Mouse (Mus musculus): ENCODE measurements around the gene Rps24. TPM values are rescaled to one million over a fixed set of nuclear protein-coding genes. Genes with fewer than 3 reads are reported as not detected.

Rps24 gene
- polyA plus RNA-seq, 1 experiment from 2014 or later: 1,624 TPM

DNA sequence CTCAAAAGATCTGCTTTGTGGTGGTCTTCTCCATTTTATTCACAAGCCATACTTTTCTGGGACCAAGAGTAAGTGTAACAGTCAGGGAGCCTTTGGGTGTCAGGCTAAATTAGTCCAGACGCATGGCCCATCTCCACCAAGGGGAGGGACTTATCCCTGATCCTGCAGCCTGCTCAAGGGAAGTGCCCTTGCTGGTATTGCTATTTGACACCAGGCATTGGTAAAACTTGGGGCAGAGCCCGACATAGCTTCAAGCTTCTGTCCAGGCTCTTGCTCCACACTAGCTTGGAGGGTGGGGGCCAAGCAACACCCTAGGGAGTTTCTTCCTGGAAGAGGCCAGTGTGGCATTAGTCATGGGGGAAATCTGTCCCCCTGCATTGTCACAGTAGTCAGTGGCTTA is 23.8 kb downstream of the Rps24 start:
- ChIA-PET POLR2A (no interaction called here), CTCF (interaction anchor here (1.4 kb wide), 1 partner anchor 10 kb away, joined by 3 read pairs; no protein-coding TSS in a partner anchor)
- in situ Hi-C loops (cut with MboI; ENCODE audit: low pct_unique_long_range_greater_than_20kb): no loop called here
- TF ChIP-seq CTCF (IDR thresholded peaks at IDR 0.05): no peak
- H3K27me3 ChIP-seq: peaks cover 6% of the 10 kb centered on the region
- ATAC-seq (no peak), DNase-seq (ENCODE audit: low read depth, low spot score) (no peak)

DNA sequence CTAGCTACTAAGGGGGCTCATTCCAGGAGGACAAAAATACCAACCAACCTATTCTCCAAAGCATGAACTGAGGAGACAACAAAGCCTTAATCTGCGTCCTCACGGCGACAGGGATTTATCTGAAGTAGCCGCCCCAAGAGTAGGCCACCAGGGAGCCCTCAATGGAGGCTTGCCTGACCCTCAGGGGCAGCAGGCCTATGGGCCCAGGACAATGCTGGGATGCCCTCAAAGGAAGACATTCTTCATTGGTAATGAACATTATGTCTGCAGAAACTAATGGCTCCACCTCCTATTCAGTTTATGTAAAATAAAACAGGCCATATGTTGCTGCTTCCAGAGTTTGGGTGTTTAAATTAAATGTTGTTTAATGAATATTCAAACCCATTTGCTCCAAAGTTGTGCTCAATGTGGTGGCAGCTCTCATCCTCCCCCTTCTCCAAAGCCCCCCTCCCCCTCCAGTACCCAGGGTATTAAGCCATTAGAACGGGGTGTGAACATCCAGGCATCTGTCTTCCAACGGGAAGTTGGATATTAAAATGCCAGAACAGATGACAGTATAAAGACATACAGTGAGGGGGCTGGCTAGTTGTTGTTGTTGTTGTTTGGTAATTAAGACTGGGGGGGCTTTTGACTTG is 25.7 kb downstream of the Rps24 start:
- in situ Hi-C loops (cut with MboI; ENCODE audit: low pct_unique_long_range_greater_than_20kb): no loop called here
- TF ChIP-seq CTCF (IDR thresholded peaks at IDR 0.05): no peak
- ATAC-seq (no peak), DNase-seq (ENCODE audit: low read depth, low spot score) (no peak)
- ChIA-PET CTCF (no interaction called here), POLR2A (no interaction called here)
- peaks cover 17% of the 10 kb centered on the region for H3K27me3 ChIP-seq

DNA sequence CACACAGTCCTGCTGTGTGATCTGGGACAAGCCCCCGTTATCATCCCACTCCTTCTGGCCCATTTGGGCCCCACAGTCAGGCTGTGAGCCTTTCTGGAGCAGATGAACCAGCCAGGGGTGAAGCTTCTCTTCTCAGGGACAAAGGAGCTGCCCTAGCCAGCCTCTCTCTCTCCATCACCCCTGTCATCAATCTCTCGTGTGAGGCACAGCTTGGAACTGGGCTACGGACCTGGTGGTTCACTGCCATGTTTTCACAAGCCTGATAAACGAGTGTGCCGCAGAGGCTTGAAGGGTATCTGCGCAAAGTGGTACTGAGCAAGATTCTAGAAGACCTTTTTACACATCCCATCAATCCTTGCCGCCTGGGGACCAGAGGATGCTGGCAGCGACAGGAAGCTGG is 34.7 kb downstream of the Rps24 start:
- H3K27me3 ChIP-seq: peaks cover 42% of the 10 kb centered on the region
- DNase-seq (ENCODE audit: low read depth, low spot score) (no peak), ATAC-seq (no peak)
- ChIA-PET CTCF (no interaction called here), POLR2A (interaction anchor here (0.9 kb wide), 1 partner anchor 22 kb away, joined by 3 read pairs; no protein-coding TSS in a partner anchor)
- in situ Hi-C loops (cut with MboI; ENCODE audit: low pct_unique_long_range_greater_than_20kb): no loop called here
- TF ChIP-seq CTCF (IDR thresholded peaks at IDR 0.05): no peak

DNA sequence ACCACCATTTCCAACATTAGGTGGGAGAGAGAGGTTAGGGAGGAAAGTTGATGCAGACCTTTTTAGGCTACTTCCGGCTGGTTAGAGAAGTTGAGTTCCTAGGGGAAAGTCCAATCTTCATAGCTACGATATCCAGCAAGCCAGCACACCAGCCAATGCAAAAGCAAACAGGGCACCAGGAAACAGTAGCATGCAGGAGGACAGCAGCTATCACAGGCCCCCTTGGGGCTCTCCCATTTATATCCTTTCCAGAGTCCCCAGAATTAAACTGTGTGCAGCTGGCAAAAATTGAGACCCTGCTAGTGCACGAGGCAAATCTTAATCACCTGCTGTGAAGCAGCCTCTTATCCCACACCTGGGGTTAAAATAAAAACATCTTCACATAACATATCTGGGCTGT is 38.2 kb downstream of the Rps24 start:
- no peak for DNase-seq (ENCODE audit: low read depth, low spot score)
- POLR2A ChIA-PET: no interaction called here
- peaks cover 34% of the 10 kb centered on the region for H3K27me3 ChIP-seq
- no peak for ATAC-seq
- no peak for TF ChIP-seq CTCF (IDR thresholded peaks at IDR 0.05)
- CTCF ChIA-PET: no interaction called here
- in situ Hi-C loops (cut with MboI; ENCODE audit: low pct_unique_long_range_greater_than_20kb): no loop called here

DNA sequence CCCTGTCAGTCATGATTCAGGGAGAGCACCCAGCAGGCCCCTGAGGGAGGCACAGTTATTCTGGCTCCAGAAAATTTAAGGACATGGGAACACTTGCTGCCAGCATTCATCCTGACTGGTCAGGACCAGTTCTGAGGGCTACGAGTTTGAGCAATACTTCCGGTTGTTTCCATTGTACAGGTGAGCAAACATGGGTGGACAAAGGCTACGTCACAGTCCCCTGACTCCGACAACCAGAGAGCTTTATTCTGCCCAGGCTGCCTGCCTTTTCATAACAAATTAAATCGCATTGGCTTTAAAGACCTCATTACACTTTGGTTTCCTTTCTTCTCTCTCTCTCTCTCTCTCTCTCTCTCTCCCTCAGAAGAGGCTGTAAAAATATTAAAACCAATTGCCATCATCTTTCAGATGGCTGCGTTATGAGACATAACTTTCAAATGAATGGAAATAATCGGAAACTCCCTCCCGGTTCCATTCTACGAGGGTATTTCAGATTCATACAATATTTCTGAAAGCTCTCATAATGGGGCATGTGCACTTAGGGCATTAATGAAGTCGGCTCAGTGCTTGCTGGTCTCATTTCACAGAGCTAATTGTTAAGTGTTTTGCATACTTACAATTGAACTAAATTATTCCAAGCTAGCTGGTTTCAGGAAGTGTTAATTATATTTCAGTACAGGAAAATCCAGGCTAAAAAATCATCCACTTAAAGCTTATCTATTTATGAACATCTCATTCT is 38.9 kb downstream of the Rps24 start:
- ATAC-seq (no peak), DNase-seq (ENCODE audit: low read depth, low spot score) (no peak)
- in situ Hi-C loops (cut with MboI; ENCODE audit: low pct_unique_long_range_greater_than_20kb): no loop called here
- POLR2A ChIA-PET: no interaction called here
- TF ChIP-seq CTCF (IDR thresholded peaks at IDR 0.05): no peak
- CTCF ChIA-PET: no interaction called here
- peaks cover 34% of the 10 kb centered on the region for H3K27me3 ChIP-seq

DNA sequence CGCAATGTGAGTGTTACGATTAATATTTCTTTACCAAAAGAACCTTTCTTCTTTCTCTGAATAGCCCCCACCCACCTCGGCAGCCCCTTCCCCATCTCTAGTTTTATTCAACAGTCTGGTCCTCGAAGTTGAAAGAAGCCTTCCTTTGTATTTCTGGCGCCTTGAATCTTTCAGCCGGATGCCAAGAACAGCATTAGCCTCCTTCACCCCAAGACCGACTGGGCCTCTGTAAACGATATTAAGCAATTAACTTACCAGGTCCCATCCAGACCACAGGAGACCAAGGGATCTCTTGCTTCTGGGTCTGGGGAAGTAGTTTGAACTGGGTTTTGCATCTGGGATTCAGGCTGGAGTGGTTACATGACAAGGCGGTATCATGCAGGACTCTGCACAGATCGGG is 39.5 kb downstream of the Rps24 start:
- POLR2A ChIA-PET: no interaction called here
- peaks cover 31% of the 10 kb centered on the region for H3K27me3 ChIP-seq
- TF ChIP-seq CTCF (IDR thresholded peaks at IDR 0.05): no peak
- ATAC-seq (no peak), DNase-seq (ENCODE audit: low read depth, low spot score) (no peak)
- CTCF ChIA-PET: no interaction called here
- in situ Hi-C loops (cut with MboI; ENCODE audit: low pct_unique_long_range_greater_than_20kb): no loop called here

DNA sequence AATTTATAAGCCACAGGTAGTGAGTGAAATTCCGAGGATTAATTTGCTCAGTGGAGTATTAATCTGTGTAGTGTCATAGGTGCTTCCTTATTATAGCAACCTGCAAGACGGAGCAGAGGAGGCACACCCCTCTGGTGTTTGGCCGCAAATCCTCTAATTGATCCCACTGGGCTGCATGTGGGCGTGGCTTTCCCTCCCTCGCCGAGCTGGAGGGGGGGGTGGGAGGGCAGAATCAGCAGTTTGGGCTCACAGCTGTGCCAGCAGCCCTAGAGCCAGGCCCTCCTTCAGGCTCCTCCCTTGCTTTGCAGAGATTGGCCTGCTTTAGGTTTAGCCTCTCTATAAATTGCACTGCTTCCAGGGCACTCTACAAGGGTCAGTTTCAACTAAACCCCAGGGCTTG is 43.3 kb downstream of the Rps24 start:
- peaks cover 11% of the 10 kb centered on the region for H3K27me3 ChIP-seq
- ATAC-seq: no peak
- ChIA-PET POLR2A (no interaction called here), CTCF (no interaction called here)
- no peak for DNase-seq (ENCODE audit: low read depth, low spot score)
- in situ Hi-C loops (cut with MboI; ENCODE audit: low pct_unique_long_range_greater_than_20kb): no loop called here
- TF ChIP-seq CTCF (IDR thresholded peaks at IDR 0.05): no peak

DNA sequence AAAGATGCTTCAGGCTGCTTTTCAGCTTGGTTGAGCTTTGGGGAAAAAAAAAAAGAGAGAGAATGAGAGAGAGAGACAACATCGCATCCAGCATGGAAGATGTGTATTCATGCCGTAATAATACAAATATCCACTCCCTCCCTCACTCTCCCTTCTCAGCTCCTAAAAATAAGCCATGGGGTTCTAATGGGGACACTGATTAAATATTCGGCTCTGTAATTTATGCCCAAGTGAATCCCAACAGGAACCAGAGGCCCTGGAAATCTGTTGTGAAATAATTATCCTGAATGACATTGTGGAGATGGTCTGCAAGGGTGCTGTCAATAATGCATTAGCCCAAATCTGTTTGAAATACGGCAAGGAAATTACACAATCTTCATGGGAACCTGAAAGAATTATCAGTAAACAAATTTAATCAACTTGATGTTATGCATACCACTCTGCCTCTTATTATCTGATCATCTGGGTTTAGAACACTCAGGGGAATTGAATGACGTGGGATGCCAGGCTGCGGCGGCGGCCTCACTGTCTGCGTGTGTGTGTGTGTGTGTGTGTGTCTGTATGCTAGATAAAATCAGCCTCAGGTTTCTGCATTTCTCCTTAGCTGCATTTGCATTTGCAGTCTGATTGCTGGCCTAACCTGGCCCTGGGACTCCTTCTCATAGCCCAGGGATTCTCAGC is 48.1 kb downstream of the Rps24 start:
- TF ChIP-seq CTCF (IDR thresholded peaks at IDR 0.05): no peak
- in situ Hi-C loops (cut with MboI; ENCODE audit: low pct_unique_long_range_greater_than_20kb): no loop called here
- ChIA-PET CTCF (no interaction called here), POLR2A (no interaction called here)
- ATAC-seq (no peak), DNase-seq (ENCODE audit: low read depth, low spot score) (no peak)
- H3K27me3 ChIP-seq: peaks cover 20% of the 10 kb centered on the region

DNA sequence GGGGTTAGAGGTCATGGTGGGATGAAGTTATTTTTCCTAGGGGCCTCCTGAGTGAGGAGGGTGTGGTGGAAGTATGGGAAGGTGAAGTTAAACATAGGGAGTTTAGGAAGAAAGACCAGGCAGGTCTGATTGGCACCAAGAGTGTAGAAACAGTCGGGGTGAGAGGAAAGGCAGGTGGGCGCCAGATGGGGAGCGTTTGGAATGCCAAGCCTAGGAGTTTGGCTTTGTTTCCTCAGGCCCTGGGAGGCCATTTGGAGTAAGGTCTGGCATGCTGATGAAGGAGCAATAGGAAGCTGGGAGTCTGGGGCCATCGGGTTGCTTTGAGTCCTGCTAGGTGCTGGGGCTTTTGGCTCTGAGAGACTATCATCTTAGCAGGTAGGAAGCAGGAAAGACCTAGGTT is 56.0 kb downstream of the Rps24 start:
- in situ Hi-C loops (cut with MboI; ENCODE audit: low pct_unique_long_range_greater_than_20kb): no loop called here
- DNase-seq (ENCODE audit: low read depth, low spot score): no peak
- TF ChIP-seq CTCF (IDR thresholded peaks at IDR 0.05): no peak
- no peak for ATAC-seq
- POLR2A ChIA-PET: no interaction called here
- H3K27me3 ChIP-seq: peaks cover 16% of the 10 kb centered on the region
- CTCF ChIA-PET: interaction anchor here (1.3 kb wide), 1 partner anchor 10 kb away, joined by 4 read pairs; no protein-coding TSS in a partner anchor

DNA sequence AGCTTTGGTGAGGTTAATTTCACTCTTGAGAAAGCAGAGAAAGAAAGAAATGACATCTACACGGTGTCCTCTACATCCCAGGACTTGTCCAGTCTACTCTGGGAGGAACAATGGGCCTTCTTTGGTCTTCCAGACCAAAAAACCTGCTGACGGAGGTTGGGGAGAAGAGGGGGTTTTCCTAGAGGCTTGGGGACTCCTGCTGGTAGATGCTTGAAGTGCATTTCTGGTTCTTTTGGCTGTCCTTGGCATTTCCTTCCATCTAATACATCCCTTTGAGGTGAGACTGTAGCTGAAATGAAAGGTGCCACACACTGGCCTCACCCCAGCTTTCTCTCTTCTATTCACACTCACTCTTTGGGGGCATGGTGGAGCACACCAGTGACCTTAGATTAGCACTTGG is 57.1 kb downstream of the Rps24 start:
- peaks cover 13% of the 10 kb centered on the region for H3K27me3 ChIP-seq
- POLR2A ChIA-PET: no interaction called here
- DNase-seq (ENCODE audit: low read depth, low spot score): no peak
- CTCF ChIA-PET: no interaction called here
- in situ Hi-C loops (cut with MboI; ENCODE audit: low pct_unique_long_range_greater_than_20kb): no loop called here
- no peak for ATAC-seq
- TF ChIP-seq CTCF (IDR thresholded peaks at IDR 0.05): peak; percentile 39

Other genes starting within 250 kb of the Rps24 start
- 71.3 TPM for gene Dlg5, start 241.2 kb upstream of the Rps24 start, polyA plus RNA-seq (2021)
- not detected for gene E330034G19Rik, start 193.9 kb upstream of the Rps24 start, polyA plus RNA-seq (2021)
- gene Polr3a, start 67 bp upstream of the Rps24 start, polyA plus RNA-seq (2021): 22.6 TPM

Data from Patski (cell line).